Mouse (Mus musculus) hindbrain, embryonic 16.5 days (tissue): ENCODE measurements around the gene Rnf31. TPM values are rescaled to one million over a fixed set of nuclear protein-coding genes. Genes with fewer than 3 reads are reported as not detected.
A peak's percentile ranks its signal among the peaks of the same experiment; 100 is the strongest.

Experiments used
- ATAC-seq: fragments of 200-750 bp; cut with Nextera tagmentation; 2 replicates; pipeline ENCODE4 v1.8.0; 2017; ENCODE audit warnings: moderate TSS enrichment, moderate library complexity
- H3K27ac ChIP-seq: fragments of 300-500 bp; sonication (generic); 2 replicates; pipeline ENCODE4 v1.5.1; 2014; ENCODE audit warnings: low read depth, mild to moderate bottlenecking, control low read depth, low read length, moderate library complexity
- H3K27me3 ChIP-seq: fragments of 300-500 bp; sonication (generic); replicated peaks from 2 replicates; pipeline ENCODE4 v1.6.1; 2014; ENCODE audit warnings: low read length; ENCODE audit not compliant: control insufficient read depth, insufficient read depth
- H3K36me3 ChIP-seq: fragments of 300-500 bp; sonication (generic); 2 replicates; pipeline ENCODE4 v1.6.1; 2014; ENCODE audit warnings: mild to moderate bottlenecking, low read length, moderate library complexity, mixed read lengths; ENCODE audit not compliant: control insufficient read depth, insufficient read depth
- H3K4me1 ChIP-seq: fragments of 300-500 bp; sonication (generic); 2 replicates; pipeline ENCODE4 v1.6.1; 2014; ENCODE audit warnings: low read depth, low read length; ENCODE audit not compliant: control insufficient read depth, insufficient read depth
- H3K4me2 ChIP-seq: fragments of 300-500 bp; sonication (generic); 2 replicates; pipeline ENCODE4 v1.6.1; 2014; ENCODE audit warnings: mild to moderate bottlenecking, low read length, control low read depth, moderate library complexity
- H3K4me3 ChIP-seq: fragments of 300-500 bp; sonication (generic); 2 replicates; pipeline ENCODE4 v1.5.1; 2014; ENCODE audit warnings: mild to moderate bottlenecking, low read length, control low read depth, moderate library complexity
- H3K9ac ChIP-seq: fragments of 300-500 bp; sonication (generic); 2 replicates; pipeline ENCODE4 v1.6.1; 2014; ENCODE audit warnings: low read depth, mild to moderate bottlenecking, control low read depth, low read length, moderate library complexity
- H3K9me3 ChIP-seq: fragments of 300-500 bp; sonication (generic); 2 replicates; pipeline ENCODE4 v1.6.1; 2014; ENCODE audit warnings: mild to moderate bottlenecking, low read length, moderate library complexity; ENCODE audit not compliant: control insufficient read depth
- WGBS: fragments of 180-500 bp; shearing (Covaris S2); extraction: QIAGEN DNeasy Blood & Tissue Kit; methylation state at CpG from one replicate; pipeline ENCODE4 v1.1.7; 2014; 5-methylcytosine and 5-hydroxymethylcytosine counted together
- polyA plus RNA-seq: library from polyadenylated mRNA; unstranded; fragments of >200 nt; fragmentation: Nextera tagmentation; extraction: Ambion mirVana; gene quantifications from 2 replicates; pipeline ENCODE4 v1.2.1, GENCODE M21; 2015

The Rnf31 gene
- 18.2 and 20.3 TPM in 2 replicates for polyA plus RNA-seq

GRCm38 (mm10) chr14:55591331-55591891 is at the start of gene Rnf31:
Gene Rnf31 (plus strand): TSS chr14:55591708.
- Histone ChIP-seq H3K9me3 (no peaks in the 10 kb centered on the region), H3K9ac (peak within 1 kb of the TSS; percentile 69), H3K4me3 (peak within 1 kb of the TSS; percentile 56), H3K4me1 (peaks cover 26% of the 10 kb centered on the region), H3K4me2 (peak within 1 kb of the TSS; percentile 83), H3K36me3 (peaks cover 17% of the 10 kb centered on the region), H3K27ac (peak within 1 kb of the TSS; percentile 94), H3K27me3 (no peaks in the 10 kb centered on the region)
- peak; percentile 90 for ATAC-seq
- 0% methylated on average over 33 of the region's 33 CpGs for WGBS

DNA sequence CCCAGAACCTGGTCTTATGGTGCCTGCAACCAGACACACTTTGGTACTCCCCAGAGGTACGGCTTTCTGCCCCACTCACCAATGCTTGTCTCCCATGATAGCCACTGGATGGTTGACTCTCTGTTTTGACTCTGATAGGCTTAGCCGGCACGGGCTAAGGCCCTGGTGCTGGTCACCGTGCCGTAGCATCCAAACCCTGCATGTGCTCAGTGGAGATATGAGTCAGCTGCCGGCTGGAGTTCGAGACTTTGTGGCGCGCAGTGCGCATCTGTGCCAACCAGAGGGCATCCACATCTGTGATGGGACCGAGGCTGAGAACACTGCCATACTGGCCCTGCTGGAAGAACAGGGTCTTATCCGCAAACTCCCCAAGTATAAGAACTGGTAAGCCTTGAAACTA is 49.2 kb upstream of the Rnf31 start:
- H3K36me3 ChIP-seq: peaks cover 12% of the 10 kb centered on the region
- H3K9me3 ChIP-seq: no peaks in the 10 kb centered on the region
- H3K27me3 ChIP-seq: no peaks in the 10 kb centered on the region
- H3K4me3 ChIP-seq: no peak overlapping the region
- no peak overlapping the region for H3K27ac ChIP-seq
- peaks cover 15% of the 10 kb centered on the region for H3K4me1 ChIP-seq
- WGBS: 97% methylated on average over 12 of the region's 12 CpGs
- H3K4me2 ChIP-seq: no peak overlapping the region
- H3K9ac ChIP-seq: no peak overlapping the region
- no peak for ATAC-seq

DNA sequence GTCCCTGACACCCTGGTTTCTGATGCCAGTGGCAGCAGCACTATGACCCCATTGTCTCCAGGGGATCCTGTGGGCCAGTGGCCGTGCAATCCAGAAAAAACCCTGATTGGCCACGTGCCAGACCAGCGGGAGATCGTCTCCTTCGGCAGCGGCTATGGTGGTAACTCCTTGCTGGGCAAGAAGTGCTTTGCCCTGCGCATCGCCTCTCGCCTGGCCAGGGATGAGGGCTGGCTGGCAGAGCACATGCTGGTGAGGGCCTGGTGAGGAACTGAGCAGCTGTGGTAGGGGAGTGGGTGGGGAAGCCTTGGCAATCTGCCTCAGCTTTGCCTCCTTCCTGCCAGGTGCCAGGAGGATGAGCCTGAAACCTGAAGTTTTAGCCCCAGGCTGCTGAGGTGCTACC is 47.2 kb upstream of the Rnf31 start:
- no peak for ATAC-seq
- 0 out of 2 replicates have a peak overlapping the region, but pooled peaks have one; percentile 5 for H3K9ac ChIP-seq

GRCm38 (mm10) chr14:55550191-55550590 is 41.3 kb upstream of the Rnf31 start:
- Histone ChIP-seq H3K27ac (no peak overlapping the region), H3K9me3 (no peaks in the 10 kb centered on the region), H3K36me3 (peaks cover 13% of the 10 kb centered on the region), H3K9ac (no peak overlapping the region), H3K27me3 (no peaks in the 10 kb centered on the region), H3K4me1 (no peaks in the 10 kb centered on the region), H3K4me2 (no peak overlapping the region), H3K4me3 (no peak overlapping the region)
- no peak for ATAC-seq
- 79% methylated on average over 6 of the region's 6 CpGs for WGBS

More for the DNA sequence above, 47.2 kb upstream of the Rnf31 start:
- peaks cover 22% of the 10 kb centered on the region for H3K36me3 ChIP-seq
- no peak overlapping the region for H3K4me3 ChIP-seq
- peaks cover 15% of the 10 kb centered on the region for H3K4me1 ChIP-seq
- 51% methylated on average over 9 of the region's 9 CpGs for WGBS
- no peaks in the 10 kb centered on the region for H3K9me3 ChIP-seq
- no peak overlapping the region for H3K4me2 ChIP-seq
- no peak overlapping the region for H3K27ac ChIP-seq
- H3K27me3 ChIP-seq: no peaks in the 10 kb centered on the region

DNA sequence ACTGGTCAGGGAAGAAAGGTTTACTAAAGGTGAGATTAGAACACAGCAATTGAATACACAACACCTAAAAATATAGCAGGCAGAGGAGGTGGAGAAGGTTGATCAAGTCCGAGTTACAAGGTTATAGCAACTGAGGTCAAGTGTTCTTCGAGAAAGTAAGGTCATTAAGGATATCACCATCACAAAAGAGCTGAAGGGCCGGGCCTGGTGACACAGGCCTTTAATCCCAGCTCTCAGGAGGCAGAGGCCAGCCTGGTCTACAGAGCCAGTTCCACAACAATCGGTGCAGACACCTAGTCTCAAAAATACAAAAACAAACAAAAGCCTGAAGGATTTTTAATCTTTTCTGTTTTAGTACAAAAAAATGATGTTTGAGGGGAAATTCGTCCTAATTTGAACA is 40.2 kb upstream of the Rnf31 start:
- Histone ChIP-seq H3K27ac (no peak overlapping the region), H3K27me3 (no peaks in the 10 kb centered on the region), H3K4me3 (no peak overlapping the region), H3K4me2 (no peak overlapping the region), H3K36me3 (peaks cover 10% of the 10 kb centered on the region; the same call in 1 of the 2 replicates), H3K9me3 (no peaks in the 10 kb centered on the region), H3K4me1 (no peaks in the 10 kb centered on the region), H3K9ac (no peak overlapping the region)
- WGBS: 72% methylated on average over 5 of the region's 5 CpGs
- ATAC-seq: no peak

DNA sequence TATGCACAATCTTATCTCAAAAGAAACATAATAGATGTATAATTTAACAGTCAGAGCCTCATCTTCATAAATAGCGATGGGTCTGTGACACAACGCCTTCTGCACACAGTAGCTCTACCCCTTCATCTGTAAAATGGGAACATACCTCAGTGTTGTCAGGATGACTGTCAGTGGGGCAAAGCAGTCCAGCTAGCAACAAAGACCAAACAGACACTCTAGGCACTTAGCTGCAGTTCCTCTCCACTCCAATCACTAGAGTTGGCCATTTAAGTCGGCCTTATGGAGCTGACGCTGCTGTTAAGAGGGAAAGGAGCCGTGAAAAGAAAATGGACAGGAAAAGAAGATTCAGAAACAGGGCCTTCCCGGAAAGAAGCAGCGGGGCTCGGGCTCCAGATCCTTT is 39.7 kb upstream of the Rnf31 start:
- no peaks in the 10 kb centered on the region for H3K27me3 ChIP-seq
- H3K4me1 ChIP-seq: no peaks in the 10 kb centered on the region; the same call in 1 of the 2 replicates
- H3K36me3 ChIP-seq: peaks cover 10% of the 10 kb centered on the region; the same call in 1 of the 2 replicates
- no peak overlapping the region for H3K4me2 ChIP-seq
- no peaks in the 10 kb centered on the region for H3K9me3 ChIP-seq
- WGBS: 85% methylated on average over 8 of the region's 8 CpGs
- ATAC-seq: no peak
- H3K4me3 ChIP-seq: no peak overlapping the region
- H3K27ac ChIP-seq: no peak overlapping the region
- H3K9ac ChIP-seq: no peak overlapping the region

GRCm38 (mm10) chr14:55554635-55555034 is 36.9 kb upstream of the Rnf31 start:
- no peak for ATAC-seq
- Histone ChIP-seq H3K4me2 (no peak overlapping the region), H3K36me3 (no peaks in the 10 kb centered on the region), H3K27ac (no peak overlapping the region), H3K9ac (no peak overlapping the region), H3K4me3 (no peak overlapping the region), H3K9me3 (no peaks in the 10 kb centered on the region), H3K4me1 (peaks cover 2% of the 10 kb centered on the region), H3K27me3 (no peaks in the 10 kb centered on the region)

GRCm38 (mm10) chr14:55555788-55556187 is 35.7 kb upstream of the Rnf31 start:
- ATAC-seq: no peak
- Histone ChIP-seq H3K4me3 (no peak overlapping the region), H3K4me2 (no peak overlapping the region), H3K4me1 (peaks cover 2% of the 10 kb centered on the region), H3K9ac (no peak overlapping the region), H3K27ac (no peak overlapping the region), H3K9me3 (no peaks in the 10 kb centered on the region), H3K36me3 (no peaks in the 10 kb centered on the region), H3K27me3 (no peaks in the 10 kb centered on the region)
- 87% methylated on average over 3 of the region's 3 CpGs for WGBS

DNA sequence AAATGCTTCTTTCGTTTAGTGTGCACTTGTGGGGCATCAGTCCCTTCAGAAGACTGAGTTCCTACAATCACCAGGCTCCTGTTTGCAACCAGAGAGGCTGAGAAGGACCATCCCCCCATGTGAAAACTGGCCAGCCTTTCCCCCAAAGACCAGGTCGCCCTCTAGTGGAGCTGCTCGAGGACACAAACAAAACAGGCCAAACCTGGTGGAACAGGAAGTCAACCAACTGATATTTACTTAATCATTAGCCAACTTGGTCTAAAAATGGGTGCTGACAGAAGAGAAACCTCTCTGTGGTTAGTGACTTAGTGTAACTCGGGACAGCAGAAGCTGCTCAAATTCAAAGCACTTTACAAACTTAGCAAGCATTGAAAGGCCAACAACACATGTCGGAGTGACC is 34.5 kb upstream of the Rnf31 start:
- 23% methylated on average over 5 of the region's 5 CpGs for WGBS
- no peaks in the 10 kb centered on the region for H3K36me3 ChIP-seq
- no peak overlapping the region for H3K4me3 ChIP-seq
- H3K27ac ChIP-seq: no peak overlapping the region
- no peaks in the 10 kb centered on the region for H3K27me3 ChIP-seq
- H3K9me3 ChIP-seq: no peaks in the 10 kb centered on the region
- no peak overlapping the region for H3K9ac ChIP-seq
- no peak overlapping the region for H3K4me2 ChIP-seq
- H3K4me1 ChIP-seq: peaks cover 13% of the 10 kb centered on the region
- ATAC-seq: no peak
